8 mouse cellular contexts compared by ENCODE assay signal in genomic region chr19:6909507-6910289, GRCm38 (mm10). TPM values are rescaled to one million over a fixed set of nuclear protein-coding genes. Genes with fewer than 3 reads are reported as not detected.
DNase-seq lines count a peak whose midpoint lies in the region; ATAC-seq and TF ChIP-seq lines count a peak whose summit lies in the region.

Gene Trmt112, plus strand, starts transcription at chr19:6909698.
Gene Prdx5, minus strand, starts transcription at chr19:6910106.

- peak within 1 kb of the TSS; percentile 62 for H3K4me2 ChIP-seq in forebrain, embryonic 16.5 days (ENCODE audit: low read length)
- H3K4me2 ChIP-seq in lung, embryonic 14.5 days = peak within 1 kb of the TSS; percentile 86

- no peaks in the 10 kb centered on the region for H3K27me3 ChIP-seq in forebrain, embryonic 16.5 days (replicated peaks; ENCODE audit: control insufficient read depth, insufficient read depth, low read length)
- no peaks in the 10 kb centered on the region for H3K27me3 ChIP-seq in lung, embryonic 14.5 days (ENCODE audit: insufficient read depth, low read length)
- H3K27me3 ChIP-seq in thymus, adult 2 months (ENCODE audit: control insufficient read depth, insufficient read depth, low read length) = no peaks in the 10 kb centered on the region

- peaks cover 0 to 4% of the 10 kb centered on the region in 2 experiments; a peak in 2 of 4 replicates for H3K4me1 ChIP-seq in ES-E14 (ENCODE audit: control insufficient read depth in 2 of 2, insufficient read depth in 2 of 2, low read length in 2 of 2, poor library complexity in 1 of 2)
- H3K4me1 ChIP-seq in forebrain, embryonic 16.5 days (replicated peaks; ENCODE audit: control insufficient read depth, insufficient read depth, low read length) = peaks cover 24% of the 10 kb centered on the region
- no peaks in the 10 kb centered on the region for H3K4me1 ChIP-seq in lung, embryonic 14.5 days (ENCODE audit: insufficient read depth)
- H3K4me1 ChIP-seq in olfactory bulb, adult 2 months (ENCODE audit: control insufficient read depth, insufficient read depth, low read length) = peaks cover 35% of the 10 kb centered on the region
- peaks cover 25% of the 10 kb centered on the region for H3K4me1 ChIP-seq in thymus, adult 2 months (replicated peaks; ENCODE audit: control insufficient read depth, insufficient read depth, low read length)

- ATAC-seq in forebrain, embryonic 16.5 days = peak; percentile 96
- ATAC-seq in lung, embryonic 14.5 days (ENCODE audit: insufficient read depth) = peak; percentile 93

- H3K4me3 ChIP-seq in ES-E14 (ENCODE audit: insufficient read depth in 1 of 2, low read depth in 1 of 2, low read length in 2 of 2, poor library complexity in 1 of 2, severe bottlenecking in 1 of 2) = peak within 1 kb of the TSS; percentile 76 to 93
- H3K4me3 ChIP-seq in forebrain, embryonic 16.5 days (replicated peaks; ENCODE audit: low read length) = peak within 1 kb of the TSS; percentile 76
- peak within 1 kb of the TSS; percentile 71 for H3K4me3 ChIP-seq in layer of hippocampus, adult 2 months
- peak within 1 kb of the TSS; percentile 70 for H3K4me3 ChIP-seq in lung, embryonic 14.5 days (ENCODE audit: low read depth, low read length)
- peak within 1 kb of the TSS; percentile 60 for H3K4me3 ChIP-seq in olfactory bulb, adult 2 months (ENCODE audit: insufficient read depth, low read depth, low read length)
- peak within 1 kb of the TSS; percentile 68 for H3K4me3 ChIP-seq in thymus, adult 2 months (ENCODE audit: control insufficient read depth, insufficient read depth, low read length)

- 0 out of 2 replicates have a peak, but pooled peaks have one; percentile 13 for TF ChIP-seq CTCF in layer of hippocampus, adult 2 months (conservative IDR thresholded peaks at IDR 0.05)
- TF ChIP-seq CTCF in lung, embryonic 14.5 days (IDR thresholded peaks at IDR 0.05; ENCODE audit: low read depth) = 0 out of 2 replicates have a peak, but pooled peaks have one; percentile 11
- TF ChIP-seq CTCF in olfactory bulb, adult 2 months (IDR thresholded peaks at IDR 0.05; ENCODE audit: insufficient read depth, low read depth, low read length) = no peak
- no peak; the same call in 1 of the 2 replicates for TF ChIP-seq CTCF in thymus, adult 2 months (IDR thresholded peaks at IDR 0.05; ENCODE audit: borderline replicate concordance, control insufficient read depth, extremely low read depth, insufficient read depth, low read length, poor library complexity)

- H3K9ac ChIP-seq in ES-E14 (ENCODE audit: insufficient read depth, low read depth, low read length, poor library complexity, severe bottlenecking) = peak within 1 kb of the TSS; percentile 85
- H3K9ac ChIP-seq in forebrain, embryonic 16.5 days (replicated peaks; ENCODE audit: low read depth, low read length) = peak within 1 kb of the TSS; percentile 79
- H3K9ac ChIP-seq in lung, embryonic 14.5 days = peak within 1 kb of the TSS; percentile 65

- peaks cover 39% of the 10 kb centered on the region for H3K36me3 ChIP-seq in ES-E14 (ENCODE audit: control insufficient read depth, insufficient read depth, low read length, poor library complexity, severe bottlenecking)
- H3K36me3 ChIP-seq in forebrain, embryonic 16.5 days (ENCODE audit: control insufficient read depth, insufficient read depth) = peaks cover 15% of the 10 kb centered on the region; the same call in 1 of the 2 replicates
- H3K36me3 ChIP-seq in lung, embryonic 14.5 days (ENCODE audit: insufficient read depth) = peaks cover 51% of the 10 kb centered on the region
- peaks cover 4% of the 10 kb centered on the region; the same call in 1 of the 2 replicates for H3K36me3 ChIP-seq in thymus, adult 2 months (ENCODE audit: control insufficient read depth, insufficient read depth, low read length)

- intact Hi-C loops in heart, postnatal 36 days (cut with DNase I) = loop anchor here (2.0 kb wide), 2 partner anchors 39 to 69 kb away; partner anchors contain the start of gene Rps6ka4

- DNase-seq in ES-E14 (ENCODE audit: low read depth, low spot score) = peak; percentile 77
- peak; percentile 93 for DNase-seq in cerebellum, adult 11-12 months
- DNase-seq in heart, postnatal 36 days = peak; percentile 84 to 85
- DNase-seq in layer of hippocampus, adult 2 months (ENCODE audit: low spot score in 2 of 2) = peak; percentile 90 to 95
- peak; percentile 97 for DNase-seq in lung, embryonic 14.5 days
- peak; percentile 88 for DNase-seq in thymus, adult 2 months

- H3K27ac ChIP-seq in ES-E14 (ENCODE audit: insufficient read depth, low read depth, low read length, poor library complexity, severe bottlenecking) = peak within 1 kb of the TSS; percentile 93
- H3K27ac ChIP-seq in forebrain, embryonic 16.5 days (ENCODE audit: low read length) = peak within 1 kb of the TSS; percentile 98
- H3K27ac ChIP-seq in layer of hippocampus, adult 2 months = peak within 1 kb of the TSS; percentile 99
- H3K27ac ChIP-seq in lung, embryonic 14.5 days (ENCODE audit: low read depth) = peak within 1 kb of the TSS; percentile 99
- H3K27ac ChIP-seq in olfactory bulb, adult 2 months (ENCODE audit: insufficient read depth, low read depth, low read length) = peak within 1 kb of the TSS; percentile 89
- peak within 1 kb of the TSS; percentile 94 for H3K27ac ChIP-seq in thymus, adult 2 months (ENCODE audit: control insufficient read depth, insufficient read depth, low read length)

- no peaks in the 10 kb centered on the region for H3K9me3 ChIP-seq in ES-E14 (ENCODE audit: control insufficient read depth, insufficient read depth, low read depth, low read length)
- no peaks in the 10 kb centered on the region for H3K9me3 ChIP-seq in forebrain, embryonic 16.5 days (ENCODE audit: control insufficient read depth, low read length)
- no peaks in the 10 kb centered on the region for H3K9me3 ChIP-seq in lung, embryonic 14.5 days (ENCODE audit: low read depth, low read length)

- peak; percentile 80 for TF ChIP-seq POLR2A in olfactory bulb, adult 2 months (IDR thresholded peaks at IDR 0.05; ENCODE audit: insufficient read depth, low read depth, low read length)
- TF ChIP-seq POLR2A in thymus, adult 2 months (IDR thresholded peaks at IDR 0.05; ENCODE audit: control insufficient read depth, extremely low read depth, insufficient read depth, low read length, poor library complexity) = peak; percentile 85; the same call in 1 of the 2 replicates

- in situ Hi-C loops in ES-E14 (cut with MboI; ENCODE audit: low sequenced_read_pairs in 2 of 2, unreplicated experiment in 2 of 2) = no loop called here

- under 1% methylated on average over 65 of the region's 65 CpGs for WGBS in forebrain, embryonic 16.5 days
- under 1% methylated on average over 65 of the region's 65 CpGs for WGBS in lung, embryonic 14.5 days
- under 1% methylated on average over 65 of the region's 65 CpGs for WGBS in olfactory bulb, adult 2 months
- WGBS in thymus, adult 2 months = under 1% methylated on average over 65 of the region's 65 CpGs

TF ChIP-seq in ES-E14, 5 proteins besides CTCF, POLR2A, EP300 and RAD21:
- peak; percentile 80 for TF ChIP-seq HCFC1 (IDR thresholded peaks at IDR 0.05; ENCODE audit: borderline replicate concordance, insufficient read depth, low read length)
- TF ChIP-seq ZC3H11A (IDR thresholded peaks at IDR 0.05; ENCODE audit: borderline replicate concordance, low read depth, low read length) = no peak

RNA-seq across cellular contexts. Expression of gene Trmt112, which starts in this region (rescaled TPM):
- total RNA-seq in ES-E14 (2012; rRNA removed) = 90.7 and 105 TPM in 2 replicates
- polyA plus RNA-seq in forebrain, embryonic 16.5 days (2015; fragmentation: Nextera tagmentation; extraction: Ambion mirVana) = 104 and 116 TPM in 2 replicates
- total RNA-seq in heart, postnatal 36 days (2021) = 10 to 100 TPM; 27.8 to 30.3 TPM
- total RNA-seq in layer of hippocampus, adult 2 months (2021) = 10 to 100 TPM; 48.4 to 49.3 TPM
- polyA plus RNA-seq in lung, embryonic 14.5 days (2014; fragmentation: Nextera tagmentation; extraction: Ambion mirVana) = 151 and 155 TPM in 2 replicates
- not detected in 2 replicates for polyA plus RNA-seq in olfactory bulb, adult 2 months (2012; ENCODE audit: insufficient read depth, insufficient read length, low replicate concordance, missing spikeins)
- polyA plus RNA-seq in thymus, adult 2 months (2012; rRNA removed) = 183 and 203 TPM in 2 replicates

RNA-seq across cellular contexts. Expression of gene Prdx5, which starts in this region (rescaled TPM):
- total RNA-seq in ES-E14 (2012; rRNA removed) = 51.6 and 59.0 TPM in 2 replicates
- 244 and 272 TPM in 2 replicates for polyA plus RNA-seq in forebrain, embryonic 16.5 days (2015; fragmentation: Nextera tagmentation; extraction: Ambion mirVana)
- 100 to 1,000 TPM; 693 to 776 TPM for total RNA-seq in heart, postnatal 36 days (2021)
- total RNA-seq in layer of hippocampus, adult 2 months (2021) = 100 to 1,000 TPM; 361 to 395 TPM
- polyA plus RNA-seq in lung, embryonic 14.5 days (2014; fragmentation: Nextera tagmentation; extraction: Ambion mirVana) = 151 and 153 TPM in 2 replicates
- polyA plus RNA-seq in olfactory bulb, adult 2 months (2012; ENCODE audit: insufficient read depth, insufficient read length, low replicate concordance, missing spikeins) = not detected in 2 replicates
- polyA plus RNA-seq in thymus, adult 2 months (2012; rRNA removed) = 99.4 and 133 TPM in 2 replicates

Comparison
In these comparisons a context has a peak if more than half of its experiments do, and no peak if none do; other contexts are left out.
1. Peak in every context shown above with its lines: DNase-seq, ATAC-seq, H3K4me3 ChIP-seq and H3K27ac ChIP-seq.
2. RNA of gene Trmt112 (polyA plus RNA-seq): 183 to 203 TPM in thymus, adult 2 months, 151 to 155 TPM in lung, embryonic 14.5 days and 104 to 116 TPM in forebrain, embryonic 16.5 days; not detected in olfactory bulb, adult 2 months; every median in the first group is over 100 times any median in the second.
3. CTCF ChIP-seq: peak in layer of hippocampus, adult 2 months (single experiment) and lung, embryonic 14.5 days (single experiment); none in olfactory bulb, adult 2 months (single experiment) and thymus, adult 2 months (single experiment).